Mouse (Mus musculus): ENCODE data around the gene Auts2.

DNA sequence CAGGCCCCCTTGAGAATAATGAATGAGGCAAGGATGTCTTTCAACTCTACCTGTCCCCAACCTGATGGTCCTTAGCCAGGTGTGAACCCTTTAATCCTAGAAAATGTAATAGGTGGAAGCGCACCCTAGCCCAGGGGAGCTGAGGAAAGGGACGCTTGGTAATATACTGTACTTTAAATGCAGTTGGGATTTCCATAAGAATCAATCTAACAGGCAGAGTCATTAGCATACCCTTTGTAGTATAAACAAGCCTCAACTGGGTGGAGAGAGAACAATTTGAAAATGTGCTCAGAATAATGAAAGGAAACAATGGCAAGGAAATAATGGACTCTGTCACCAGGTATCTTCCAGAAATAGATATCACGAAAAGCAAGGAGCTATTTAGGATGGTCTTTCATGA, 16.7 kb downstream of the Auts2 start:
- no peak for TF ChIP-seq GATA1 (IDR thresholded peaks at IDR 0.05; ENCODE audit: low read length)
- TF ChIP-seq TAL1 (IDR thresholded peaks at IDR 0.05; ENCODE audit: low read length): no peak
